Mouse (Mus musculus) mesoderm, embryonic 11.5 days (tissue): ENCODE results near the gene Sertad2.

Source experiments
- DNase-seq: peaks from one replicate; pipeline ENCODE4 v3.0.0-alpha.2; 2012; ENCODE audit warnings: low read depth, low spot score

Gene Sertad2

DNA sequence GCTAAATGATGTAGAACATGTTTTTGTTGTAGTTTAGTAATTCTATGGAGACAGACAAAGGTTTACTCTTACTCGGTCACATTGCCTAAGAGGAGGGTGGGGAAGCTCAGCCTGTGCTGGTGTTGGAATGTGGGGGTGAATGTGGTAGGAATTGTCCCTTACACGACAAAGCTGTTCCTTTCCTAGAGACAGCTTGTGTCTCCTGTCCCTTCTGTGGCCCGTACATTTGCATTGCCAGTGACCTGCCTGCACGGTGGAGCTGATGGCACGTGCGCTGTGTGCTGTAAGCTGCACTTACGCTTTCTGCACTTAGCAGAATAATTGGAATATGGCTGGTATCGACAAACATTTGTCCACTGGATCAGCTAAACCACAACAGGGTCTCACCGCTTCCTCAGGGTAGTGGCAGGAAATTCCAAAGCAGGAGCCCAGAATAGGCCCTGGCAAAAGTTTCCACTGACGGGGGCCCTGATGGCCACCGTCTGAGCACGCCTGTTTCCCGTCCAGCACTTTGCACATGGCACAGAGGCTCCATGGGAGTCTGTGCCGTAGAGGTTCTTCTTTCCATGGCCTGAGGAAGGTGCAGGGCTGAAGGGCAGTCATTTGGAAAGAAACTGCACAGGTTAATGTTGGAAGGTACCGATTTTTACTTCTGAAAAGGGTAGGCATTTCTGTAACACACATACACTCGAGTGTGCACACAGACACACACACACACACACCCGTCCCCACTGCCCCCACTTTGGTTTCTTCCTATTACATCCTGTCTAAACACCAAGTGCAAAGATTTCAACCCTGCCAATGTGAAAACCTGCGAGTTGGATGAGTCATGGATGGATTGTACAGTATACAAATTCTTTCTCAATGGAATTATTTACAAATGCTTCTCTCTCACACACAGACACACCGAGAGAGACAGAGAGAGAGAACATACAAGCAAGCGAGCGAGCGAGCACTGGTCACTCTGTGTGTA, 51.5 kb downstream of the Sertad2 start:
- DNase-seq = no peak

DNA sequence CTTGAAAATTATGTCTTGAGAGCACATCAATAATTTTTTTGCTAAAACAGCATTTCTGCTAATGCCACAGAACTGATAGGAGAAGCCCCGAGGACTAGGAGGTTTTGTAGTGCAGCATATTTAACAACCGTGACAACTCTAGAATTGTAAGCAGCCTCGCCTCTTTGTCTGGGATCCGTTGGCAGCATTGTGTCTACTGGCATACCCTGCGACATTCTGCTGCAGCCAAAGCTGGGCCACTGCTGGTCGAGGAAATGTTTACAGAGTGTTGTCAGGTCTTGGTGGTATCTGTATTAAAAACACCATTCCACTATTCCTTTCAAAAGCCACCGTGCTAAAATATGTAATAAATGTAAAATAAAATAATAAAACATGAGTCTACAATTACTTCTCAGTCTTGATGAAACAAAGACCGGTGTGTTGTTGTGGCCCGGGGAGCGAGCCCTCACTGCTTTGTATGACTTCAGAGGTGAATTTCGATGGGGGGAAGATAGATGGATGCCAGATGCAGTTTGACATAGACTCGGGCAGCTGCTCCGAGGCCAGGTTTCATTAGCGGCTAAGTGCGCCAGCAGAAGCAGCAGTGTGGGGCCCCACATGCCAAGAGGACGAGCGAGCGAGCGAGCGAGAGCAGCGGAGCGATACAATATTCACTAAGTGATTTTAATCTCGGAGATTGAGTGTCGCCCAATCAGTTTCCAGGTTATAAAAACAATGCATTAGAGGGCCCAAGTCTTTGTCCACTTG, 60.2 kb downstream of the Sertad2 start:
- peak; percentile 86 for DNase-seq

DNA sequence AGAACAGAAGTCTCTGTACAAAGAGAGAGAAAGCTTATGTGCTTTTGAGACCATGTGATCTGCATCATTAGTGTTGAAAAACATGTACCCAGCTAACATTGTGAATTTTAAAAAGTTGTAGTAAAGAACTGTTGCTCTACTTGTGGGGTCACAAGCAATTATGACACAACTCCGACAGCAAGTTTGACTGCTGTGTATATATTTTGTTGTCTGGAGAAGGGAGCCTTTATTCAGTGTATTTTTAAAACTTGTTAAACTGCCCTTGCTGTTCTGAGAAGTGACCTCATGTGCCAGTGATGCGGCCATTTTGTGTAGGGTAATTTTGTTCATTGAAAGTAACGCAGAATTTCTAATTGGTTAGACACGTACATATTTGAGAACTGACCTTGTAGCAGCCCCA, 61.1 kb downstream of the Sertad2 start:
- no peak for DNase-seq

DNA sequence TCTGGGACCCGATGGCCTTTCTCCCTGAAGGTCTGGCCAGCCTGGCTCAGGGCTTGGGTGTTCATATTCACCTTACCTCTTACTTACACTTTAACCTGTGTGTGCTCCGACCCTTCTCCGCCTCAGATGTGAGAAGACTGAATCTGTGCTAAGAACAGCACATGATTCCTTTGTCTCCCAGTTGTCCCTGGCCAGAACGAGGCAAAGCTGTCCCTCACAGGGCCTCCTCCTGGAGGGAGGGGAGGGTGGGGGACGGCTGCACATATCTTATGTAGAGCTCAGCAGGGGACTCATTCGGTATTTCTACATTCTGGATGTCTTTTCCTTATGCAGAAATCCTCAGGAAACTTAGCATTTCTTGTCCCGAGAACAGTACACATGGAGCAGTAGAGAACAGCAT, 62.6 kb downstream of the Sertad2 start:
- no peak for DNase-seq

DNA sequence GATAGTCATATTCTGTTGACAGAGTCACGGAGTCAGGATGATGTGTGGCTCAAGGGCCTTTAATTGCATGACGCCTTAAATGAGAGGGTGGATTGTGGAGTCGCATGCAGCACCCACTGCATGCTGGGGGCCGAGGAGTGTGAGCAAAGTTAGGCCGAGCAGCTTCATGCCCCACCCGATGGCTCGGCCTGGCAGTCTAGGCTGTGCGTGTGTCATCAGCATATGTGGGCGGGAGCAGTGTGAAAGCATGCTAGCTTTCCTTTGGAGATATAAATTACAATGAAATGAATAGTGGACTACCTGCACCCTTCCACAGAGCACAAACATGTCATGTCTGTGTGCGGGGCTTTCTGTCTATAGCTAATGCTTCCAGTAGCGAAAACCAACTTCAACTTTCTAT, 65.4 kb downstream of the Sertad2 start:
- DNase-seq = no peak

DNA sequence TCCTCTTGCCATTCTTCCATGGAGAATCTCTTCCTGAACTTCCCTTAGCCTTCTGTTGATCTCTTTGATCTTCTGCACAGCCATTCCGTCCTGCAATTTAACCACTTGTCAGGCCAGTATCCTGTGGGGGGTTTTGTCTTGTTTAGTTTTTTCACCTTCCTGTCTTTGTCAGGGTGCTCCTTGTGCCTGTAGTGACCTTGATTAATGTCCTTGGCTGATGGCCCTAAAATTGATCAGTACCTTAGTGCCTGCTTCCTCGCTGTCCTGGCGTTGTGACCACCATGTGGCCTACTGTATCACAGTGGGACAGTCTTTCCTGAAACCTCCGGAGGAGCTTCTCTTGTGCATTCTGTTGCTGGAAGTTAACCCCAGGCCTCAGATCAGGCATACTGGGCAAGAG, 70.2 kb downstream of the Sertad2 start:
- no peak for DNase-seq

DNA sequence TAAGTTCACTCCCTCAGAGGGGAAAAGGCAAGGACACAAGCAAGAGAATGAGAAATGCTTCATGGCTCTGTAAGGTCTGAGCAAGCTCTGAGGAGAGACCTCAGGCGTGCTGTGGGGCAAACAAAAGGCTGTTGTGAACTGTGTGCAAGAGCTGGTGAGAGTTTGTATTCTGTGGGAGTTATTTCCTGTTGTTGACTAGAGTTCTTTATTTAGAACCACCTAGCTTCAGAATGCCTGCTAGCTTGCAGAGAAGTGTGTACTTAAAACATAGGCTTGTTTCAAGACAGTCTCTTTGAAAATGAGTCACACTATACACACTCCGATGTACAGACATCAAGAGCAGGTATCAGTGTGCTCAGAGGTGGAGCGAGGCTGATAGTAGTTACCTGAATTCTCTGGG, 73.0 kb downstream of the Sertad2 start:
- DNase-seq = no peak

DNA sequence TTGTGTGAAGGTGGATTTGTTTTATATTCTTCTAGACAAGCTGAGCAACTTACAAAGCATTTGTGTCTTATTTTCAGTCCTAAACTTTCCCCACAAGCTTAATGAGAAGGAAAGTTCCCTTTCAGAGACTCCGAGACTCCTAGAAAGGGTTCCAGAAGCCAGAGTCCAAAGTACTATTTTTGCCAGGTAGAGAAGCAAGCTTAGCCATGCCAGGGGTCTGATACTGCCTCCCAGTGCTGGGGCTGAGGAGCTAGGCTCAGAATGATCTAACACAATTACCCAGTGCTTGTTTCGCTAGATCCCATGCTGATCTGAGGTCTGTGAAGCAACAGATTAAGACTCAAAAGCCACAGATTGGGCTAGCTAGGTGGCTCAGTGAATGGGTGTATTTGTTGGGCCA, 84.1 kb downstream of the Sertad2 start:
- DNase-seq = no peak

DNA sequence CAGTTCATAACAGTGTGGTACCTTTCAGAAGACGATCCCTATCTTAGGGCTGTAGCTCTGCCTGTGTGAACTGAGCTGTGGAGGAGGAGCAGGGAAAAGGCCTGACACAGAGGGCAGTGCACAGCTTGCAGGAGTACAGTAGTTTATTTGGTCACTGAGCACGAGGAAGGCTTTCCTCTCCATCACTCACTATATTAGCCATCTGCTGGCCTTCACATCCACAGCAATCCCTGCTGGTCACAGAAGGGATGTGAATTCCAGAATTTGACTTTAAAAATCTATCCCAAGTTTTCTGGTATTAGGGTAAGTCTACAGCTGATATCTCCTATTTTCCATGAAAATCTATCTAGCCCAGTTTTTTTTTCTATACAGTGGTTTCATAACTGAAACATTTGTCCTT, 85.2 kb downstream of the Sertad2 start:
- no peak for DNase-seq

DNA sequence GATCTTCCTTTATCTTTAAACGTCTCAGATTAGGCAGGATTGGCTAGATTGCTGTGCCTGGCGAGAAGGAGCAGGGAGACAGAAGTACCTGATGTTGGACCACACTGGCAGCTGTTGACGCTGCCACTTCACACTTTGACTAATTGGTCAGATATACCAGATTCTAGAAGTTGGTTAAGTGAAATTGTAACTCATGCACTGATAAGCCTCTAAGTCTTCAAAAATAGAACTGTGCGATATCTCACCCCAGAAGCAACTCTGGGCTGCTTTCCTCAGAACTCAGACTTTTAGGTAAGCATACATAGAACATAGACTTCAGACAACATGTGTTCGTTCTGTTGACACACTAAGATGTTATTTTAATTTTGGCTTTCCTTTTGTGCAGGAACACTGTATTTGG, 86.6 kb downstream of the Sertad2 start:
- DNase-seq = no peak

DNA sequence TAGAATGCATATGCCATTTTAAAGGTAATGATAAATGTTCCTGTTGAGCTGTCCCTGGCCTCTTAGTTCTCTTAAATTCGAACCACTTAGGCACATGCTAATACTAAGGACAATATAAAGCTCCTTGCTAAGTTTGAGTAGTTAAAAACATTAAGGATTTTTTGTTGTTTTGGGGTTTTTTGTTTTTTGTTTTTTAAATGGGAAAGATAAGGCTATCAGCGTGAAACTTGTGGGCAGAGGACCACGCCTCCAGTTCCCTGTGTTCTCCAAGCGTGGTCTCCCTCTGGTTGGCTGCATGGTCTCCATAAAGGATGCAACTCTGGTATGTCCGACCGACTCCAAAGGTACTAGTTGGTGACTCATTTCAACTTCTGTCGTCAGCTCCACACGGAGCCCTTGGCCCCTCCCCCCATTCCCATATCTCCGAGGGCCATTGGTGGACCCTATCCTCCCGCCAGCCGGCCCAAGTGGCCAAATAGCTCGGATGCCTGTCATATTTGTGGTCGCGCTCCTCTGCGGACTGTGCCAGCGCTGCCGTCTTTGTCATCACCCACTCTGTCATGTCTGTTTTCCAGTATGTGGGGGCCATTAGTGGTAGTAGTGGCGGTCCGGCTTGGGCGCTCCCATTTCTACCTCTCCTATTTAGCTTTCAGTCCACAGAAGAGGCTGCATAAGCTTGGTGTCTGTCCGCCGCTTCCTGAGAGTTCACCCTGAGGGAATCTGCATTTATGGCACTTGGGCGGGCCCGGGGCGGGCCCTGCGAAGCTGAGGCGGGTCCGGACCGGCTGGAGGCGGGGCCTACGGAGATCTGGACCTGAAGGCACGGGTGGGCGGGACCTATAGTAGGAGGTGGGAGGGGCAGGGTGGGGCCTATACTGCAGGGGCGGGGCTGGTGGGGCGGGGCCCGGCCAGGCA, 88.2 kb downstream of the Sertad2 start:
- DNase-seq = peak; percentile 96

DNA sequence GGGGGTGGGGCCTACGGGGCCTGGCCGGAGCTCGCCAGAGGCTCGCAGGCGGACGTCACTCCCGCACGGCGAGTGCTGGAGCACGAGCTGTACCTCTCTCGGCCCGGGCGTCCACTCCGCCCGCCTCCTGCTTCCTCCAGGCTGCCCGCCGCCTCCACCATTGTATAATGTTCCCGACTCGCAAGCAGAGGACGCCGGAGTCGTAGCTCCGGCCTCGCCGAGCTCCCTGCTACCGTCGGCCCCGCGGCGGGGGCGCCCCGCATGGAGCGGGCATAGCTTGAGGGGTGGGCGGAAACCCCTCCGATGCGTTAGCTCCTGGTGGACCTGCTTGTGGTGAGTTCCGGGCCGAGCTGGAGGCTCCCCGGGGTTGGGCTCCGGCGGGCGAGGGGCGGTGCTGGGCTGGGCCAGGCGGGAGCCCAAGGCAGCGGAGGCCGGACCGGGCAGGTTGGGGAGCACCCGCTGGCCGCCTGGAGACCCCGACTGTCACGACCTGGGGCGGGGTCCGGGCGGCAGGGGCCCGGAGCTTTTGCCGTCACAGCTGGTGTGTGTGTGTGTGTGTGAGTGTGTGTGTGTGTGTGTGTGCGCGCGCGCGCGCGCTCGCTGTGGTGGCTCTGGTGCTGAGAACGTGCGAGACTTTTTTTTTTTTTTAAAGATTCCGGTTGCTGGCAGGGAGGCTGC, 89.0 kb downstream of the Sertad2 start:
- peak; percentile 77 for DNase-seq

DNA sequence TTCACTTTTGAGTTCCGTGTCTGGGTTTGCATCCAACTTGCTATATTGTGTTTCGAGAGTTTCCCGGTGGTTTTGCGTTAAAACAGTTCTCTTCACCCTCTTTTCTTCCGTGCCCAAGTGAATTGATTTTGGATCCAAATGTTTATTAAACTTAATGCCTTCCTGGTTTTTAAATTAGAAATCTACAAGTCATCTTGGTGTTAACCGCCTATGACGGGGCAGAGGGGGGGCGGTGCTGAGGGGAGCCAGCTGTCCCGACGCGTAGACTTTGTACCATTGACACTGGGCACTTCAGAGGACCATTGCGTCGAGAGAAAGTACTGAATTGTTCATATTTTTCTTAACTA, 89.5 kb downstream of the Sertad2 start:
- peak; percentile 63 for DNase-seq

DNA sequence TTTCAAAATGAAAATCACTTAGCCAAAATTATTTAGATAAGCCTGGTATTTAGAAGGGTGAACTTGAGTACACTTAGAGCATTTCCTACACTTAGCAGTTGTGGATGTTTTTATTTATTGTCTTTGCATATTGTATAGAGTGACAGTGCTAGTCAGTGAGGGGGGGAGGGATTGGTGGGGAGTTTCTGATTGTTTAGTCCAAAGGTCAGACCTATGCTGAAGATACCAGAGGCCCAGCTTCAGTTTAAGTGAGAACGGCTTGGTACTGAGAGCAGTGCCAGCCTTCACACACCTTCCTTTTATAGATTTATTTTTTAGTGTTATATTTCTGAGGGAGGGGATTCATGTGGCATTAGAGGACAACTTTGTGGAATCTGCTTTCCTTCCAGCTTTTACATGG, 91.5 kb downstream of the Sertad2 start:
- DNase-seq = no peak

DNA sequence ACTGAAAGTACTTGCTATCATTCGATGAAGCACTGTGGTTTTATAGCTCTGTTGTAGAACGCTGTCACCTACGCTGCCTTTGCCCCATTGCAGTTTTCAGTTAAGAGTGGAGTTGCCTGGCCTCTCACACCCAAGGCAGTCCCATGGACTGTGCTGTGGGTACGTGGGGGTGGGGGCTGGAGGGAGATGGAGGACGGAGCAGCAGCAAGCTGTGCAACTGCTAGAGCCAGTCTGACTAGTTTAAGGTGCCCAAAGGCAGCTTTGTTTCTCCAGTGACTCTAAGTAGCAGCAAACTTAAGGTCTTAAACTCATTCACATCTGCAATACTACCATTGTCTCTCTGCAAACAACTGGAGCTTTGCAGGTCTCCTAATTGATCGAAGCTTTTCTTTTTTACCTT, 92.6 kb downstream of the Sertad2 start:
- no peak for DNase-seq

DNA sequence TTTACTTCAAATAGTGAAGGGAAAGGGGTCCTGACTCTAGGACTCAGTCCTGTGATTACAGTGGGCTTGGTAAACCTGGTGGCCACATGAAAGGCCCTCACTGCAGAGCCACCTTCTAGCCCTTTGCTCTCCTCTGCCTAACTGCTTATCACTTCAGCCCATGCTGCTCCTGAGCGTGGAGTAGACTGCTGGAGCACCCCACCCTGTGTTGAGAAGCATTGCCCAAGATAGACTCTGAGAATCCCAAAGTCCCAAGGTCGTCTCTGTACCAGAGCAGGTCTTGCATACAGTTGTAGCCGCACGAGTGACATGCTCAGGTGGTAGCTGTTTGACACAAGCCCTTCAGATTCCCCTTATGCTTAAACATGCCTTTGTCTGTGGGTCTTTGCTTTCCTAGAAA, 93.1 kb downstream of the Sertad2 start:
- no peak for DNase-seq

DNA sequence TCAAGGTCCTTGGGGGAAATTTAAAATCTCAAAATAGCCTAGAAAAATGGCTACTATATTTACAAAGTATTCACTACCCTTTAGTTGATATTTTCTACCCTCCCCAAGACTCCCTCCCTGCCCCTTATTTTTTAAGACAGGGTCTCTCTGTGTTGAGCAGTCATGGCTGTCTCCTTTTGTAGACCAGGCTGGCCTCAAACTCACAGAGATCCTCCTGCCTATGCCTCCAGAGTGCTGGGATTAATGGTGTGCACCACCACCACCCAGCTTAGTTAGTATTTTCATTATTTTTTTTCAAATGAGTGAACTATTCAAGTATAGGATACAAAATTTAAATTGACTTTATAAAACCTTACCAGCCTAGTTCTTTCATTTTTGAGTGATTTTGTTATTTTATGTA, 94.0 kb downstream of the Sertad2 start:
- DNase-seq = no peak

DNA sequence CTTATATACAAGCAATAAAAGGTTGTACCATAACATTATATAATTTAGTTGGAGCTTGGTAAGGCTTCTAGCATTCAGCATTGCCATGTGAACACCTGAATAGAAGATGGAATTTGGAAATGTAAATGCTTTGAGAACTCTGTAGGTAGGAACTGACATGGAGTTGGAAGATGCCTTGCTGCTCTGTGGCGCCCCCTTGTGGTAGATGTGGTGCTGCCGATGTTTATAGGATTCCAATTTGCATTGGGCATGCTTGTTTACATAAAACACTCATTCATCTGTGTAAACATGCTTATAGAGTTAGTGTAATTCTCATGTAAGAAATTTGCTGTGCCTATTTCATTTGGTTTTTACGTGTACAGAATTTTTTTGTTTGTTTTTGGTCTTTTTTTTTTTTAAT, 95.8 kb downstream of the Sertad2 start:
- DNase-seq = peak; percentile 72

DNA sequence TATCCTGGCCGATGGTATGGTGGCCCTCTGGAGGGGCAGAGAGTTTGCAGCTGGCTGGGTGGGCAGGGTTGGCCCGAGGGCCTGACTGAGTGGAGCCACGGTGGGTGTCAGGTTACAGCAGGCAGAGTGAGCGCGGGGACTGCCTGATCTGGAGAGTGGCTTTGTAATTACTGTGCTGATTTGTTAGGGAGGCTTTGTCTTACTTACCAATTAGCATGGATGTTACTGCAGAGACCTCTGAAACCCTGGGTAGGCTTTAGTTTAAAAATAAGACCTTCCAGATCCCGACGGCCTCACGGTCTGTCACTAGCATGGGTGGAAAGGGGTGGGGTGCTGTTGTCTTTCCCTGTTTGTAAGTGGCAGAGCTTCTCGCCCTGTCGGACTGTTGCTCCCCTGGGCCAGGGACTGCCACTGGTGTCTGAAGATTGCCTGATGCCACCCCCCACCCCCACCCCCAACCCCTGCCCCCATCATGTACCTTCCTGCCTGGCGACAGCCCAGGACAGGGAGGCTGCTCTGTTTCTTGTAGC, 96.9 kb downstream of the Sertad2 start:
- DNase-seq = peak; percentile 80

DNA sequence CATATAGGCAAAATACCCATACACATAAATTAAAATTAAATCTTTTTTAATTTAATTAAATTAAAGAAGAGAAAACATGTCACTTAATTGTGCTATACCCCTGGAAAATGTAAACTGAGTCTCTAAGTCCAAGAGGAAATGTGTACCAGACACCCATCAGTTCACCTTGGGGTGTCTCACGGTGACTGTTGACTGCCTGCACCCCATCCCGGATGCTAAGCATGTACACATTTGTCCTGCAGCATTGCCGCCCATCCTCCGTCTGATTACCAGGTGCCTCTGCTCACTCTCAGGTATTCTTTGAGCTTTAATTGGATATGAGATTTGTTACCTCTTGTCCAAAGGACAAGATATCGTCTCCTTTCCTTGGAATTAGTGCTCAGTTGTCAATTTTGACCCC, 99.3 kb downstream of the Sertad2 start:
- DNase-seq = no peak

DNA sequence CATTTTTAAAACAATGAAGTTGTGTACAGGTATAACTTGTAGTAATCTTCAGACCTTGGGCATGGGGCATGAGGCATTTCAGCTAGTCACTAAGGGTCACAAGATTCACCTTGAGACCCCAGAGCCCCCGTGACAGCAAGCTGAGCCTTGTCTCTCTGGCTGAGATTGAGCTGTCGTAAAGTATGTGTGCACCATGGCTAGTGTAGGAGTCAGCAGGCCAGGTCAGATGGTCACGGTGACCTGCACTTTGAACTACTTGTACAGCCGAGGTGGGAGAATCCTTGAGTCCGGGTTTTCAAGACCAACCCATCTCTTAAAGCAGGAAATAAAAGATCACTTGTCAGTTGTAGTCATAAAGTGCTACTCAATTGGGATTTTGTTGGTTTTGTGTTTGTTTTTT, 100.1 kb downstream of the Sertad2 start:
- DNase-seq = no peak
